Mouse (Mus musculus) urinary bladder, postnatal 14 days (tissue): ENCODE measurements around the gene Ubqlnl.

ENCODE experiments used
- DNase-seq: peaks from one replicate; pipeline ENCODE4 v3.0.0; 2021; ENCODE audit warnings: low spot score

Gene Ubqlnl

DNA sequence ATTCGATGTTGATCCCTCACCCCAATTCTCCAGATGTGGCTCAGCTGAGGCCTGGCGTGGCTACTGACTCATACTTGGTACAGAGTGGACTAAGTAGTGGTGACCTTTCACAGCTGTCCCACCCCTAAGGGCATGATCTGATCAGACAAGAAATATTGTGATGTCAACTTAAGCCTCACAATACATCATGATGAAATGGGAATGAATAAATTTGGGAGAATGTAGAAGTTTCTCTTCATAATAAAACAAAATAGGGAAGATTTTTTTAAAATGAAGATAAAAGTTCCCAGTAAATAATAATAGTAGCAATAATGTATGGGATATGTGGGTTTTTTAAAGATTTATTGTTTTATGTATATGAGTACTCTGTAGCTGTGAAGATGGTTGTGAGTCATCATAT is at the start of gene Ubqlnl:
TSS of gene Ubqlnl (minus strand) at position 101 of the 400 bp plus-strand sequence.
- no peak for DNase-seq

DNA sequence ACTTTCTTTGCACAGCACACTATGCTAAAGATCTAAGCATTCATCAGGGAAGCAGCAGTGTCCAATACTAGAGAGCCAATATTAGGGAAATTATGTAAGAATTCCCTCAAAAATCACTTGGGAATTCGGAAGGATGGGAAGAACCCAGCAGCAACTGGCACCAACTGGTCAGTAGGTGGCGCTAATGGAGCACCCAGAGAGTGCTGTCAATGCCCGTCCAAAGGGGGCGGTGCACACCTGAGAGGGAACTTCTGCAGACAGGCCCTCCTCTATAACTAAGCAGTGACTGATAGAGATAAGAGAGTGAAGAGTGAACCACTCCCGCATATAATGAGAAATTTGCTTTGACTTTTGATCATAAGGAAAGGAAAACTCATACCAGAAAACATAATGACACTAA is 49.5 kb upstream of the Ubqlnl start:
- DNase-seq = peak; percentile 74

DNA sequence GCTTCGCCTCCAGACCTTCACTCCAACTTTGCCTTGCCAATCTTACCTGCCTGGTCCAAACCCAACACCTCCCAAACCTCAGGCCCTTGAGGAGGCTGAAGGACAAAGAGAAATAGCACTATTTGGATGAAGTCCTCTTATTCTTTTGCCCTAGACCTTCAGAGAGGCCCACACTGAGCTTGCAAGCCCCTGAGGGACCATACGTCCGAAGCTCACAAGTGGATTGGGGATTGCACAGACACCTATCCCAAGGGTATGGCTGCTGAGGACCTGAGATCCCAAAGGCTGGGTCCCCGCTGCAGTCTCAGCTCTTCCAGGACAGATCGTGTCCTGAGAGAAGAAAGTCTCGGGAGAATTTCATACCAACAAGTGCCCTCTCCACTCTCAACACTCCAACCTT is 45.5 kb upstream of the Ubqlnl start, which contains the start of gene Olfr649:
TSS of gene Olfr649 (minus strand) at position 101 of the 400 bp plus-strand sequence.
- no peak for DNase-seq

DNA sequence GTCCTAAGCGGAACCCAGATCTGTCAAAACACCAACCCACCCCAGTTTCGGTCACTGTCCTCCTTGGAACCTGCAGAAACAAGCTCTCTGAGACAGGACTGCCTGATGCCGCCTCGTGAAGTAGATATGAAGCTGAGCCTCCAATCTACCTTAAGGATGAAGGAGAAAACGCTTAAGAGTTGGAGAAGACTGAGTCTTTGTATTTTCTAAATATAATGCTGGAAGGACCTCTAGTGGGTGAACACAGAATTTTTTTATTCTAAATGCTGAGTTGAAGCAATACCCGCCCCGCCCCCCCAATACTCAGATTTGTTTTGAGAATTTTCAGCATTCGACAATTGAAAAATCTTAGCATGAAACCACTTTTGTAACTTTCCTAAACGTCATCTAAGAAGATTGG is 40.9 kb upstream of the Ubqlnl start:
- no peak for DNase-seq

DNA sequence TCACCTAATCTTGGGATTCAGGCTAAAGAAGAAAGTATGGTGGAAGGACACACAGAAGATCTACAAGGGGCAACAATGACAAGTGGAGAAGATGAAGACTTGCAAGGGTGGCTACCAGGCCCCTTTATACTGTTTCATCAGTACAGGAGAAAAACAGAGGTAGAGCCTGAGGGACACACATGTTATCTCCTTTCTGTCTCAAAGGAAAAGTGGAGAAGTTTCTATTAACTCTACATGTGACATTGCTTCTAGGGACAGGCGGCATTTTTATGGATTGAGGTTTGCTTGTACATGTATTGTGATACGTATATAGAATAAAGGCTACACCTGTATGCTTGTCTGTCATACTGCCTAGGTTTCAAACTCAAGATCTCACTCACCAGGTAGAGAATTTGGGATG is 32.9 kb upstream of the Ubqlnl start, which contains the start of gene Olfr648:
TSS of gene Olfr648 (minus strand) at position 101 of the 400 bp plus-strand sequence.
- DNase-seq = no peak

DNA sequence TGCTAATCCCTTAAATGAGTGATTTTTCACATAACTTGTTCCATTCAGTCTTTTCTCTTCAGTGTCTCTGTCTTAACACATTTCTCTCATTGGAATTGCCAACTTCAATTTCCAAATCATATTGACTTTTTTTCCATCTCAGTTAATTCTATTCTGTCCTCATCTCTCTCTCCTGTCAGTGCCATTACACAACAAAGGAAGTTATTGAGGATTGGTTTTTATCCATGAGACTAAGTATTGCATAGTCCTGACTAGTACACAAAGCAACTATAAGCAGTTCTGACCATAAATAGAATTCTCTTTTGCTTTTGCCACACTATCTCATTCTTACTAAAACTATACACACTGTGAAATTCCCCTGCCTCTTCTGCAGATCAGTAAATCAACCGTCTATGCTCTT is 28.7 kb upstream of the Ubqlnl start:
- no peak for DNase-seq

DNA sequence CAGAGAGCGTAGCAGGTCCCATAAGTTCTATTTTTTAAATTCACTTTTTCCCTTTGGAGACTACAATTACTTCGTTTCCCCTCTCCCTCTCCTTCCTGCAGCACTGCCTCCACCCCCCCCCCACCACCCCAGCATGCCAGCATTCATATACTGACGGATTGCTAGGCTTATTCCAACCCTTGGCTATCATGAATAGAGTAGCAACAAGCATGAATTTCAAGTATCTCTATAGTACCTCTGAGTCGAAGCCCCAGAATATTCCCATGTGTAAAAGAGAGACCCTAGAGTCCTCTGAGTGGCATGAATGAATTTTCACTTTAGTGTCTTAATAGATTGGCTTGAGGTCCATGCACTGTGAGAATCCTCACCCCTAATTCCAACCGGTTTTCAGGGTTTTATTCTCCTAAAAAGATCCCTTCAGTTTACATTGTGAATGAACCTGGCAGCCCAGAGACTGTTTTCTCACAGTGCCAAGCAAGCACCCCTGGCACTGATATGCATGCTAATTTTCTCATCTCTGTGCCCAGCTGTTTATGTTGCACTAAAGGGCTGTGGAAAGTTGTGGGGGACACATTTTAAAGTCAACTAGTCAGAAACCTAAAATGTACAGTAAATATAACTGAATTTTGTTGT is 28.2 kb upstream of the Ubqlnl start:
- no peak for DNase-seq

DNA sequence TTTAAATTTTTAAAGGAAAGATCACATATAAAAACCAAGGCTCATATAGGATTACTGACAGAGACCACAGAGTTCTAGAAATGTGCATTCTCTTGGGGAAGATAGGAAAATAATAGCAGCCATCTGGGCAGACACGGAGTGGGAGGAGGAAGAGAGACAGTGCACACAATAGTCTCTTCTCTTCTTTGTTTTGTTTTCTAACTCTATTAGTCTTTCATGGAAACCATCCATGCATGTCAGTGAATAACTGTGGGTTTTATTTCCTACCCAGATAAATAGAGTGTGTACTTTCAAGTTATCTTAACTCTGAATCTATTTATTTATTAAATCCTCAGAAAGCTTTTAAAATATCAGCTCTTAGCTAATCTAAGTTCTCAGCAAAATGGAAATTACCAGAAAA is 24.7 kb upstream of the Ubqlnl start:
- DNase-seq = no peak

DNA sequence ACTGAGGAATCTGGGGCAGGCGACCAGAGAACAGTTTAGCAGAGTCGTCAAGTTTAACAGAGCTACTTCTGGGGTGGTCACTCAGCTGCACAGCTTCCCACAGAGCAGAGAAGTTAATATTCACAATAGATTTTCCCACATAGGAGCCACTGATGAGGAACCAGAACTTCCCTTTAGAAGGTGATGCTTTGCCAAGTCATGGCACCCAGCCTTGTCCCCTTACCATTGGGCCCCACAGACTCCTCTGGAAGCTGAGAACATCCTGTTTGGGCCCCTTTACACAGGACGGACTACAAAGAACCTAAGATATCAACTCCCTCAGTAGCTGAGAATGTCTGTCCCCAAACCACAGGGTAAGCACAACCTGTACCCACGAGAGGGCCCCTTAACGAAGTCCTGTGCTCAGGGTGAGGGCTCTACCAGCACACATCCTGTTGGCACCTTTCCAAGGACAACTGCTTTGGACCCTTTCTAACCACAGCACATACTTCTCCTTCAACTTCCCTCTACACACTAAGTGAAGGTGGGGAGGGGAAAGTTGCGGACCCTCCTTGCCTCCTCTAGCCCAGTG is 19.4 kb upstream of the Ubqlnl start:
- no peak for DNase-seq

DNA sequence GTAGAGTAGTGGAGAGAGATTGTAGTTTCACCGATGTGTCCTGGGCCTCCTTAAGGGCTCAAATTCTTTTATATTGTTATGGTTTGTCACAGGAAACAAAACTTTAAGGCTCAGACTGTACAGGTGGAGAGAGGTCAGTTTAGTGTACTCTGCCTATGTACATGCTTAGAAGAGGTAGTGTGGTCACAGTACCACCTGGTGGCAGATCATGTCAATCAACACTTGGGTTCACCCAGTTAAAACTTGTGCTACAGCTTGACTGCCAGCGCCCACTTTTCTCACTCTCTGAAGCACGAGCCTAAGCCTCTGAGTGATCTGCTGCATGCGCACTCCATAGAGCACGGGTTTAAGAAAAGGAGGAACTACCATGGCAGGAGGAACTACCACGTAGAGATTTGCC is 16.7 kb upstream of the Ubqlnl start:
- DNase-seq = no peak

DNA sequence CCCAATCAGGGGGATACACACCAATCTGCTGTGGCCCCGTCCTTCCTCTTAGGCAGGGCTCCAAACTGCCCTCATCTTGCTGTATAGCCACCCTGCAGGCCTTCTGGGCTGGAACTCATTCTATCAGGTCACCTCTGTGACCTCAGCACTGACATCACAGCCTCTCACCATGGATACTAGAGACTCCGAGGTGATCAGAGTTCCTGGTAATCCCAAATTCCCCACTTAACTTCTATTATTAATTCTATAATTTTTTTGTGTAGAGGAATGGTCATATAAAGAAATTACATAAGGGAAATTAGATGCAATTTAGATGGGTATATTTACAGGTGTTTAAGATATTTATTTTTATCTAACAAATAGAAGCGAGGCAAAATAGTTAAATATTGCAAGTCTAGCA is 7.2 kb downstream of the Ubqlnl start, which contains the start of gene Ubqln3:
TSS of gene Ubqln3 (minus strand) at position 101 of the 400 bp plus-strand sequence.
- DNase-seq = no peak

DNA sequence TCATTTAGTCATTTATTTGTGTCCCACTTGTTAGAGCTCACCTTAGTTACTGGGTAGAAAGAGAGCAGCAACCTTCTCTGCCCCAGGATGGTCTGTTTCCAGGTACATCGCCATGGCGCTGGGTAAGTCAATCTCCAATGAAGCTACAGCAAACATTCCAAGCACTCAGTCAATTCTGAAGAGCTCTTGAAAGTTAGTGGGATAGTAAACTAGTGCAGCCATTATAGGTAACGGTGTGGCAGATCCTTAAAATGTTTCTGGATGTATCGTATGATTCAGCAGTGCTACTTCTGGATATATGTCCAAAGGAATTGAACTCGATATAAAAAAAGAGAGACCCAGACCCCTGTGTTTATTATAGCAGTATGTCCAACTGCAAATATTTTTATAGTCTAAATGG is 13.1 kb downstream of the Ubqlnl start, which contains the start of gene Olfr643:
TSS of gene Olfr643 (minus strand) at position 101 of the 400 bp plus-strand sequence.
- DNase-seq = no peak

DNA sequence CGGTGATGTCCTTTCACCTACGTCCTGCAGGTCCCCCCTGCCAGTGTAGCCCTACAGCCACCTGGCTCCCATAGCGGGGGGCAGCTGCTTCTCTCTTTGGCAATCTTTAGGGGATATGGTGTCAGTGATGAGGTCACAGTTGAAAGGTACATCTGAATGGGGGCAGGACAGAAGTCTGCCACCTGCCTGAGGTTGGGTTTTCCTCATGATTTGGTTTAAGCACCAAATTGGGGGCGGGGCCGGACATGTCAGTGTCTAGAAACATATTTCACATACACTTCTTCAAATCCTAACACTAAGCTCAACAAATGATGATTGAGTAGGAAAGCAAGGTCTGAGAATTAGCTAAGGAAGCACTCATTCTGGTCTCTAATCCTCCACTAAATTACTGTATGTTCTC is 20.6 kb downstream of the Ubqlnl start, which contains the start of gene Ubqln5:
TSS of gene Ubqln5 (minus strand) at position 101 of the 400 bp plus-strand sequence.
- DNase-seq = no peak

DNA sequence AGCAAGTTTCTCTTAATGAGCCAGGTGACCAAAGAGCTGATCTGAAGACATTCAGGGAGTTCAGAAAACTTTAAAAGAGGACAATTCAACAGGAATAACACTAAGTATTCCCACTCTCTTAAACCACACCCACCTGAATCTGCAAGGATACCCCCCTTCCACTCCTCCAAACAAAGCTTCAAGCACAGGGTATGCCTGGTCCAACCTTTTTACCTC is 45.7 kb downstream of the Ubqlnl start, which contains the start of gene Olfr646:
TSS of gene Olfr646 (plus strand) at position 117 of the 216 bp plus-strand sequence.
- DNase-seq = no peak

DNA sequence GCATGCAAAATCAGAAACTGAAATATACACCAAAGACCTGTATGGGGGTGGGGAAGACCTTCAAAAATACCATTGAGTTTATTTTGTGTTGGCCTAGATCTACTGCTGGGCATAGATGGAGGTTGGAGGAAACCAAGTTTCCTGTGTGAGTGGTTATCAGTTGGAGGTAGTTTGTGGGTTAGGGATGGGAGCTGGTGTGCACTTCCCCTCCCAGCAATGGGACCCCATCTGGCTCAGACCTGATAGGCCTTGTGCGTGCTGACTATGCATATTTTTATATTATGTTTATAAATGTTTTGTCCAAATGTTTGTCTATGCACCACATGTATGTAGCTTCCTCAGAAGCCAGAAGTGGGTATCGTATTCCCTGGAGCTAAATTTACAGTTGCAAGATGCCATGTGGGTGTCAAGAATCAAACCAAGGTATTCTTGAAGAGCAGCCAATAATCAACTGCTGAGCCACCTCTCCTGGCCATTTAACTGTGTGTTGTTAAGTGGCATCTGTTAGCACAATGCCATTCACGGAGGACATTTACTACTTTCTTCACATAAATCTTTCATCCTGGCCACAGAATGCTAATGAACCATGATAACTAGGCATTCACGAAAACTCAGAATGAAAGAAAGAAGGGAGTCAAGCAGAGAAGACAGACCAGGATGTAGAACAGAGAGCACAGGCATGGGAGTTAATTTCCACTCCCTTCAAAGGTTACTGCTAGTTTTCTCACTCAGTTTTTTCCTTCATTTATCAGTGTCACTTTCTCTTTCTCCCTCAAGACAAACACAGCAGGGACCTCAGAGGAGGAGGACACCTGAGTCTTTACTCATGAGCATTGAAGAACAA is 46.2 kb downstream of the Ubqlnl start:
- DNase-seq = no peak
